Mouse (Mus musculus): ENCODE results near the gene Ncoa3. TPM values are rescaled to one million over a fixed set of nuclear protein-coding genes. Genes with fewer than 3 reads are reported as not detected.

Gene Ncoa3
- polyA plus RNA-seq, 1 experiment from 2014 or later = 3.9 TPM

DNA sequence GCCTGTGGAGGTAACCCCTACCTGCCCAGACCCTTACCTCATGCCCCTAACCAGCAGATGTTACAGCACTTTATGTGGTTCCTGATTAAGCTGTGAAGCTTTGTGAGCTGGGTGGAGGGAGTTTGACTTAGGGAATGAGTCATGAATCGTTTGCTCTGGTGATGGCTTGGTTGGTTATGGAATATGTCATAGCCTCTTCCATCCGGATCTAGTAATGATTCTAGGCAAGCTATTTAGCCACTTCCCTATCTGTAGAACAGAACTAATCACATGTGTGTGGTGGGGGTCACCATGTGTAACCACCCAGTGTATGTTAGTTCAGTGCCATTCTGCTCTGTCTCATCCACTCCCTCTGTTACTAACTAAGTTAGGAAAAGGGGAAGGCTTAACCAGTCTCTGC, 52.6 kb downstream of the Ncoa3 start:
- Histone ChIP-seq H3K4me1 (ENCODE audit: insufficient read depth) (peaks cover 16% of the 10 kb centered on the region), H3K36me3 (replicated peaks; ENCODE audit: insufficient read depth, low read length) (peaks cover 23% of the 10 kb centered on the region), H3K4me2 (ENCODE audit: low read depth, low read length) (no peak overlapping the region), H3K9ac (replicated peaks) (no peak overlapping the region; the same call in 1 of the 2 replicates), H3K4me3 (ENCODE audit: low read depth, low read length) (no peak overlapping the region), H3K9me3 (ENCODE audit: low read length) (no peaks in the 10 kb centered on the region), H3K27ac (ENCODE audit: low read depth) (0 out of 2 replicates have a peak overlapping the region, but pooled peaks have one; percentile 49), H3K27me3 (ENCODE audit: insufficient read depth, low read length) (no peaks in the 10 kb centered on the region)
- no peak for TF ChIP-seq CTCF (IDR thresholded peaks at IDR 0.05; ENCODE audit: low read depth)
- no peak for TF ChIP-seq EP300 (IDR thresholded peaks at IDR 0.05; ENCODE audit: low read depth)
- no peak for DNase-seq
- whole genome bisulfite sequencing (ENCODE audit: insufficient replicate concordance) = 23% methylated on average over 2 of the region's 2 CpGs
- no peak for ATAC-seq

DNA sequence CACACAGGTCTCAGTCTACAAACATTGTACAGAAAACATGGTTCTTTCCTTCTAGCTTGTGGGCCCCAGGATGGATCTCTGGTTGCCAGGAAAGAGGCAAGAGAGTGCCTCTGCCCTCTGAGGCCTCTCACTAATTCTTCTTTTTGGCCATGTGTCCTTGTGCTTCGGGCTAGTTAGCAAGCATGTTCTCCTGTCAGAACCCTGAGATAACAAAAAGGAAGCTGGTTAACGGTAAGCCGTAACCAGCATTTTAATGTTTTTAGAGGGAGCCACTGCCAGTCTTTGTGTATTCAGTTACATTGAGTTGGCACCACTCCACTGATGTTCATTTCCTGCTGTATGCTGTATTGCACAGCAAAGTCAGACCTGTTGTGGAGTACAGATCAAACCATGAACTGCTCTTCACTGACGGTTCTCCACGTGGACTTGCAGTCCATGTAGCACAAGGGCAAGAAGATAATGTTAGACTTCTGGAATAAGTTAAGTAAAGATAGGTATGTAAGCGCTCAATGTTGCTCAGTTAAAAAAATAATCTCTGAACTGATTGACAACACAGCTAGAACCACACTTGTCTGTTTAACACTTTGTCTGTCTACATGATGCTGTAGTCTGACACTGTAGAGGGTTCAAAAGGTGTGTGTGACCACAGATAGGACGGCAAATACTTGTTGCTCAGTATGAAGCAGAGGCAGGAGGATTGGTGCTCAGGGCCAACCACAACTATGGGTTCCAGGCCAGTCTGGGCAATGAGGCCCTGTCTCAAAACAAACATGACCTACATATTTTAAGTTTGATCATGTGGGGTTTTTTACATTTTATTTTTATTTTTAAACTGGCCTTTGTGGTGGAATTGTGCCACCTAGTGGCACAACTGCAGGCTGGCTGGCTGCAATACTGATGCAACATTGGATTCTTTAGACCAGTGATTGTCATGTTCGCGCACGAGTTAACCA, 53.4 kb downstream of the Ncoa3 start:
- Histone ChIP-seq H3K4me3 (ENCODE audit: low read depth, low read length) (no peak overlapping the region), H3K9me3 (ENCODE audit: low read length) (no peaks in the 10 kb centered on the region), H3K9ac (replicated peaks) (0 out of 2 replicates have a peak overlapping the region, but pooled peaks have one; percentile 18), H3K4me1 (ENCODE audit: insufficient read depth) (peaks cover 16% of the 10 kb centered on the region), H3K36me3 (replicated peaks; ENCODE audit: insufficient read depth, low read length) (peaks cover 31% of the 10 kb centered on the region), H3K27me3 (ENCODE audit: insufficient read depth, low read length) (no peaks in the 10 kb centered on the region), H3K27ac (ENCODE audit: low read depth) (peak overlapping the region; percentile 49; the same call in 1 of the 2 replicates), H3K4me2 (ENCODE audit: low read depth, low read length) (no peak overlapping the region)
- WGBS (ENCODE audit: insufficient replicate concordance) = 34% methylated on average over 10 of the region's 10 CpGs
- peak; percentile 58 for ATAC-seq
- DNase-seq = no peak
- peak; percentile 78 for TF ChIP-seq CTCF (IDR thresholded peaks at IDR 0.05; ENCODE audit: low read depth)
- TF ChIP-seq EP300 (IDR thresholded peaks at IDR 0.05; ENCODE audit: low read depth) = no peak

DNA sequence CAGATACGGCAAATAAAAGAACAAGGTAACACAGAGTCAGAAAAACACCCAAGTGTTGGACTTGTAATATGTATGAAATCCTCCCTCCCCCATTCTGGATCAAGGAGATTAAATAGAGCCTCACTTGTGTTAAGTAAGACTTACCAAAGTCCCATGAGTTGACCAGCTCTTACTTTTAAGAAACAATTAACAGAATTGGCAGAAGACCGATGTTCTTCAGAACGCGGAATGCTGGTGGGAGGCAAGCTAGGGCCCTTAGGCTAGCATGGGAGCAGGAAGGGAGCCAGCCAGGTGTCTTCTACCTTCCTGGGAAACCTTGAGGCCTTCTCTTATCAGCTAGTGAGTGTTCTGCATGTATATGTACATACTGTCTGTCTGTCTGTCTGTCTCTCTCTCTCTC, 55.5 kb downstream of the Ncoa3 start:
- Histone ChIP-seq H3K27ac (ENCODE audit: low read depth) (no peak overlapping the region), H3K9ac (replicated peaks) (no peak overlapping the region), H3K4me2 (ENCODE audit: low read depth, low read length) (no peak overlapping the region), H3K4me3 (ENCODE audit: low read depth, low read length) (no peak overlapping the region), H3K4me1 (ENCODE audit: insufficient read depth) (peaks cover 14% of the 10 kb centered on the region; the same call in 1 of the 2 replicates), H3K36me3 (replicated peaks; ENCODE audit: insufficient read depth, low read length) (peaks cover 50% of the 10 kb centered on the region), H3K9me3 (ENCODE audit: low read length) (no peaks in the 10 kb centered on the region), H3K27me3 (ENCODE audit: insufficient read depth, low read length) (no peaks in the 10 kb centered on the region)
- WGBS (ENCODE audit: insufficient replicate concordance) = 97% methylated on average over 4 of the region's 4 CpGs
- TF ChIP-seq CTCF (IDR thresholded peaks at IDR 0.05; ENCODE audit: low read depth) (no peak), EP300 (IDR thresholded peaks at IDR 0.05; ENCODE audit: low read depth) (no peak)
- DNase-seq (no peak), ATAC-seq (no peak)

DNA sequence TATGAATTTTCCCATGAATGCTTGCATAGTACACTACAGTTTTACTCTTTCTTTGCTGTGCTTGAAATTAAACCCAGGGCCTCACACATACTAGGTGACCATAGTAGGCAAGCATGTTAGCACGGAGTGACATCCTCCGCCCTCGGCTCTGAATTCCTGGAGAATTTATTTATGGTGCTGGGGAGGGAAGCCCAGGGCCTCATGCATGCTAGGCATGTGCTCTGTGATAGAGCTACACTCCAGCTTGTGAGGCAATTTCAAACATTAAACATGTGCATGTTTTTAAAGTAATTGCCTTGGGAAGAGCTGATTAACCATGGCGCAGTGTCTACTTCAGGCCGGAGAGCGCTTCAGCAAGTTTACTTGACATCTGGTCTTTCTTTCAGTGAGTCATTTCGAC, 56.4 kb downstream of the Ncoa3 start:
- H3K4me2 ChIP-seq (ENCODE audit: low read depth, low read length) = no peak overlapping the region
- no peak overlapping the region for H3K4me3 ChIP-seq (ENCODE audit: low read depth, low read length)
- ATAC-seq = no peak
- H3K9me3 ChIP-seq (ENCODE audit: low read length) = no peaks in the 10 kb centered on the region
- H3K4me1 ChIP-seq (ENCODE audit: insufficient read depth) = peaks cover 14% of the 10 kb centered on the region; the same call in 1 of the 2 replicates
- TF ChIP-seq EP300 (IDR thresholded peaks at IDR 0.05; ENCODE audit: low read depth) = no peak
- TF ChIP-seq CTCF (IDR thresholded peaks at IDR 0.05; ENCODE audit: low read depth) = no peak
- H3K27me3 ChIP-seq (ENCODE audit: insufficient read depth, low read length) = no peaks in the 10 kb centered on the region
- no peak for DNase-seq
- peaks cover 56% of the 10 kb centered on the region for H3K36me3 ChIP-seq (replicated peaks; ENCODE audit: insufficient read depth, low read length)
- WGBS (ENCODE audit: insufficient replicate concordance) = 87% methylated on average over 7 of the region's 7 CpGs
- H3K9ac ChIP-seq (replicated peaks) = no peak overlapping the region
- no peak overlapping the region for H3K27ac ChIP-seq (ENCODE audit: low read depth)

DNA sequence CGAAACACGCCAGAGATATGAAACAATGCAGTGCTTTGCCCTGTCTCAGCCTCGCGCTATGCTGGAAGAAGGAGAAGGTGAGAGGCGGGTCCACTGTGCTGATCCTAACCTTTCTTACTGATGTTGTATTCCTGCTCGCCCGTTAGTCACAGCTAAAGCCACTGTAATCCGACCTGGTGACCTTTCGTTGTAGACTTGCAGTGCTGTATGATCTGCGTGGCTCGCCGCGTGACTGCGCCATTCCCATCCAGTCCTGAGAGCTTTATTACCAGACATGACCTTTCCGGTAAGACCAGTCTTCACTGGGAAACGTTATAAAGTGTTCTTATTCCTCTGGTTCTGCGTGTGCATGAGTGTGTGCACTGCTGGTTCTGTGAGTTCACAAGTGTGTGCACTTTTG, 59.0 kb downstream of the Ncoa3 start:
- DNase-seq = no peak
- Histone ChIP-seq H3K27ac (ENCODE audit: low read depth) (no peak overlapping the region), H3K36me3 (replicated peaks; ENCODE audit: insufficient read depth, low read length) (peaks cover 72% of the 10 kb centered on the region), H3K4me1 (ENCODE audit: insufficient read depth) (no peaks in the 10 kb centered on the region), H3K4me3 (ENCODE audit: low read depth, low read length) (no peak overlapping the region), H3K27me3 (ENCODE audit: insufficient read depth, low read length) (no peaks in the 10 kb centered on the region), H3K9me3 (ENCODE audit: low read length) (no peaks in the 10 kb centered on the region), H3K4me2 (ENCODE audit: low read depth, low read length) (no peak overlapping the region), H3K9ac (replicated peaks) (no peak overlapping the region)
- no peak for TF ChIP-seq EP300 (IDR thresholded peaks at IDR 0.05; ENCODE audit: low read depth)
- TF ChIP-seq CTCF (IDR thresholded peaks at IDR 0.05; ENCODE audit: low read depth) = no peak
- ATAC-seq = no peak
- WGBS (ENCODE audit: insufficient replicate concordance) = 86% methylated on average over 17 of the region's 17 CpGs

DNA sequence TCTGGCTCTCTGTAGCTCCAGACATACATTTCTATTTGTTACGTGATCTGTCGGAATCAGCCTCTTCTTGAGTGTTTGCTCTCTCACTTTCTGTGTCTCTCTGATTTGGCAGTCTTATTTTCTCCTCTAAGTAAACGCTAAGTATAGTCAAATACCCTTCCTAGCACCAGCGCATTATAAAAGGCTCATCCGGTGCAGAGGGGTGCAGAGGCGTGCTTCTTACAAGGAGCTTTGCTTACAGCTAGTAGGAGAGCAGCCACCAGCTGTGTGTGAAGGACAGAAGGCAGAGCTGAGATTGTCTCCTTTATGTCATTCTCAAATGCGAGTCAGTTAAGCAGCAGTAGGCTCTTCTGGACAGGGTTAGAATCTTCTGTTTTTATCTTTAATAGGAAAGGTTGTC, 59.5 kb downstream of the Ncoa3 start:
- no peak overlapping the region for H3K4me2 ChIP-seq (ENCODE audit: low read depth, low read length)
- no peaks in the 10 kb centered on the region for H3K27me3 ChIP-seq (ENCODE audit: insufficient read depth, low read length)
- H3K9me3 ChIP-seq (ENCODE audit: low read length) = no peaks in the 10 kb centered on the region
- 88% methylated on average over 7 of the region's 7 CpGs for WGBS (ENCODE audit: insufficient replicate concordance)
- no peak overlapping the region for H3K27ac ChIP-seq (ENCODE audit: low read depth)
- peaks cover 74% of the 10 kb centered on the region for H3K36me3 ChIP-seq (replicated peaks; ENCODE audit: insufficient read depth, low read length)
- TF ChIP-seq EP300 (IDR thresholded peaks at IDR 0.05; ENCODE audit: low read depth) (no peak), CTCF (IDR thresholded peaks at IDR 0.05; ENCODE audit: low read depth) (no peak)
- H3K4me1 ChIP-seq (ENCODE audit: insufficient read depth) = no peaks in the 10 kb centered on the region
- no peak overlapping the region for H3K9ac ChIP-seq (replicated peaks)
- no peak overlapping the region for H3K4me3 ChIP-seq (ENCODE audit: low read depth, low read length)
- DNase-seq = no peak
- no peak for ATAC-seq

All from liver, postnatal 0 days (tissue).